Mouse (Mus musculus): Measurements from ENCODE around the gene Chaf1b.

Chaf1b gene

GRCm38 (mm10) chr16:93942796-93943502 is 59.2 kb downstream of the Chaf1b start:
- DNase-seq (ENCODE audit: inconsistent age in 2 of 2, low spot score in 1 of 2) = no peak

DNA sequence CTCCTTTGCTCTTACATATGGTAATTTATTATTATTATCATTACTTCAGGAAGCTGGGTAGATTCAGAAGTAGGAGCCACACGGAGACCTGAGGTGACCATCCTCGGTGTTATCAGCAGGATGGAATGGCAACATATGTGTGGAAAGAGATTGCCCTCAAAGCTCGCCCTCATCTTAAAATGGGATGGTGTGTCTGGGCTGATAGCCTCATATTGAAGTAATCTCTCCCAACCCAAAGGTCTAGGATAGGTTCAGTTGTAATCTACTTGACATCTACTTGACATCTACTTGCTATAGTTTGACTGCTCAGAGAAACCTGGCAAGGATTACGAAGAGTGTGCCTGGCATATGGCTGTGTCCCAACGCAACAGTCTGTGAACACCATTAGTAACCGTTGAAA is 60.6 kb downstream of the Chaf1b start:
- no peak for DNase-seq (ENCODE audit: inconsistent age in 2 of 2, low spot score in 1 of 2)

GRCm38 (mm10) chr16:93947396-93947795 is 63.7 kb downstream of the Chaf1b start:
- DNase-seq (ENCODE audit: inconsistent age in 2 of 2, low spot score in 1 of 2) = no peak

Data from adrenal gland, adult (tissue).